Mouse (Mus musculus) cerebellum, postnatal 36 days (tissue): ENCODE data around the gene Slx4ip.
A peak's percentile ranks its signal among the peaks of the same experiment; 100 is the strongest.
"Not testable (repeated sequence)": the region's sequence is repeated elsewhere in the genome, so short reads cannot be mapped to it uniquely, and the experiment has no call there.

Experiments
- DNase-seq, 2 experiments: peaks; one replicate each; pipeline ENCODE4 v3.0.0; 2021 to 2022; ENCODE audit warnings: mixed read lengths in 2 of 2

The Slx4ip gene

GRCm38 (mm10) chr2:136891068-136891950 is at the start of gene Slx4ip, which contains the start of the genes AL731706.1 and Mkks:
Gene Slx4ip (plus strand): TSS chr2:136891218.
Gene AL731706.1 (minus strand): TSS chr2:136891389.
Gene Mkks (minus strand): TSS chr2:136891389.
- DNase-seq = peak; percentile 98

- no peak for DNase-seq
Measured at GRCm38 (mm10) chr2:136850366-136850765, 40.7 kb upstream of the Slx4ip start.

GRCm38 (mm10) chr2:136854543-136855388 is 36.3 kb upstream of the Slx4ip start:
- no peak for DNase-seq

- no peak for DNase-seq
Measured at GRCm38 (mm10) chr2:136885579-136885978, 5.4 kb upstream of the Slx4ip start, which contains the start of gene AL731706.2. Gene AL731706.2 (minus strand): TSS chr2:136885679.

GRCm38 (mm10) chr2:136886846-136887245 is 4.2 kb upstream of the Slx4ip start:
- DNase-seq = peak; percentile 45 to 49

GRCm38 (mm10) chr2:136890716-136891067 is 326 bp upstream of the Slx4ip start:
- not testable (repeated sequence) for DNase-seq

GRCm38 (mm10) chr2:136891951-136892371 is 943 bp downstream of the Slx4ip start:
- DNase-seq = peak; percentile 95 to 98

- DNase-seq = no peak
Measured at GRCm38 (mm10) chr2:136894494-136894893, 3.5 kb downstream of the Slx4ip start.

GRCm38 (mm10) chr2:136896131-136896530 is 5.1 kb downstream of the Slx4ip start:
- no peak for DNase-seq

GRCm38 (mm10) chr2:136908596-136908995 is 17.6 kb downstream of the Slx4ip start:
- peak in 1 of 2 experiments; percentile 10 for DNase-seq

- no peak for DNase-seq
Measured at GRCm38 (mm10) chr2:136909298-136909697, 18.3 kb downstream of the Slx4ip start.

GRCm38 (mm10) chr2:136911958-136912411 is 21.0 kb downstream of the Slx4ip start:
- DNase-seq = no peak

GRCm38 (mm10) chr2:136913021-136913420 is 22.0 kb downstream of the Slx4ip start:
- DNase-seq = no peak

GRCm38 (mm10) chr2:136914334-136914902 is 23.4 kb downstream of the Slx4ip start:
- DNase-seq = no peak

- DNase-seq = no peak
Measured at GRCm38 (mm10) chr2:136919433-136919832, 28.4 kb downstream of the Slx4ip start.

- DNase-seq = no peak
Measured at GRCm38 (mm10) chr2:136920257-136920993, 29.4 kb downstream of the Slx4ip start.

- peak in 1 of 2 experiments; percentile 3 for DNase-seq
Measured at GRCm38 (mm10) chr2:136921003-136921408, 30.0 kb downstream of the Slx4ip start.

GRCm38 (mm10) chr2:136936391-136937288 is 45.6 kb downstream of the Slx4ip start:
- no peak for DNase-seq

- no peak for DNase-seq
Measured at GRCm38 (mm10) chr2:136938249-136938648, 47.2 kb downstream of the Slx4ip start.

GRCm38 (mm10) chr2:136946297-136946696 is 55.3 kb downstream of the Slx4ip start:
- no peak for DNase-seq

- no peak for DNase-seq
Measured at GRCm38 (mm10) chr2:136947500-136947899, 56.5 kb downstream of the Slx4ip start.
